Mouse (Mus musculus): ENCODE measurements around the gene Tcf21. TPM values are rescaled to one million over a fixed set of nuclear protein-coding genes. Genes with fewer than 3 reads are reported as not detected.

Tcf21 gene
- polyA plus RNA-seq (2014; fragmentation: Nextera tagmentation; extraction: Ambion mirVana): 21.9 and 25.1 TPM in 2 replicates

DNA sequence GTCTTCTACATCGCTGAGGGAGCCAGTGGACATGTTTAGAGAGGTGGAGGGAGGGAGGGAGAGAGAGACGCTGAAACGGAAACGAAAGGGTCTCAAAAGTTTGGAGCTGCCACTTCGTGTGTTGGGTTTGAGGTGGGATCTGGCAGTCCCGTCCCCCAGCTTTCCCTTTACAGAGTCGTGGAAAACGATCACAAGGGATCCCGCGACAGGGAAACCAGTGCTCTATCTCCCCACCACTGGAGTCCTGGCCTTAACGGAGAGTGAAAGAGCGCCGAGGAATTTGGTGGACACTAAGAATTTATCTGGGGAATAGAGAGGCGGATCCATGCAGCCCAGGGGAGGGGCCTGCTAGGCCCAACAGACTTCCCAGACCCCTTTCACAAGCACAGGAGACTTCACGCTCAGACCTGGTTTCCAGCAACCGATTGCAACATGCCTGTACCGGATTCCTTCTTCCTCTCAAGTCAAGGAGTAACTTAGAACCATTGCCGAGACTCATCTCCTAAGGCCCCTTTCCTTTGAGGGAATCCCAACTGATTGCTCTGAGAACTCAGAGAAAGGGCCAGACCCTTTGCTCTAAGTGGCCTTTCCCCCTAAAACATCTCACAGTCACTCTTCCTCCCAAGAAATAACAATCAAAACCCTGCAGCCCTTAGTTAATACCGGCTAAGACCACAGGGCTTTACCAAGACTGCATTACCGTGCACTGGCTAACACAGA is at the start of gene Tcf21:
Tcf21 (minus strand) TSS at position 304 of the 720 bp plus-strand sequence.
- DNase-seq (ENCODE audit: low spot score) (no peak), ATAC-seq (replicated peaks; ENCODE audit: low FRiP score) (no peak)
- H3K9me3 ChIP-seq (ENCODE audit: control insufficient read depth, low read length): no peaks in the 10 kb centered on the region
- H3K36me3 ChIP-seq (ENCODE audit: control insufficient read depth, insufficient read depth, low read length): no peaks in the 10 kb centered on the region
- H3K4me2 ChIP-seq: peak within 1 kb of the TSS; percentile 46
- peak within 1 kb of the TSS; percentile 81 for H3K27ac ChIP-seq (ENCODE audit: low read depth, low read length)
- 4% methylated on average over 20 of the region's 20 CpGs for WGBS
- peak within 1 kb of the TSS; percentile 66 for H3K9ac ChIP-seq (ENCODE audit: low read depth, low read length)
- no peaks in the 10 kb centered on the region; the same call in 1 of the 2 replicates for H3K4me1 ChIP-seq (replicated peaks; ENCODE audit: control insufficient read depth, insufficient read depth, low read length)
- peak within 1 kb of the TSS; percentile 52 for H3K4me3 ChIP-seq (ENCODE audit: low read depth, low read length)
- H3K27me3 ChIP-seq (replicated peaks; ENCODE audit: control insufficient read depth, insufficient read depth, low read length): peaks cover 73% of the 10 kb centered on the region

DNA sequence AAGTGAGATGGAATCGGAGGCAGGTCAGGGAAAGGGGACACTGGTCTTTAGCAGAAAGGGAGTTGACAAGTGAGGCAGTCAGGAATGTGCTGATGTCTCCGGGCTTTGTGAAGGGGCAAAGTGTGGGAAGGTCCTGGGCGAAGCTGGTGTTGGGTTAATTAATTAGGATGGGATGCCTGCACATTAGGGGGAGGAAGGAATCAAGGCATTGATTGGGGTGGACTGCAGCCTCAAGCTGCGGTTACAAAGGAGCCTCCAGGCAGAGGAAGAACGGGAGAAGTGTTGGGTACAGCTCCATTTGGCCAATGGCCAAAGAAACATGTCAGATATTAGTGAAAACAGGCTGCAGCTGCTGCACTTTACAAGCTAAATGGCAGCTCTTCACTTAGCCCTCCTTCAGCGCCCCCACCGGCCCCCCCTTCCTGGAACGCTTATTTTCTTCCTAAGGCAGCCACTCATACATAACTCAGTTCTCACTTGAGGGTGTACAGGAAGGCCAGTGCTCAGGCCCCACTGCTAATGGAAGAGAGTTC is 48.5 kb upstream of the Tcf21 start:
- H3K4me2 ChIP-seq: no peak overlapping the region
- DNase-seq (ENCODE audit: low spot score) (no peak), ATAC-seq (replicated peaks; ENCODE audit: low FRiP score) (no peak)
- no peaks in the 10 kb centered on the region for H3K36me3 ChIP-seq (ENCODE audit: control insufficient read depth, insufficient read depth, low read length)
- H3K27me3 ChIP-seq (replicated peaks; ENCODE audit: control insufficient read depth, insufficient read depth, low read length): no peaks in the 10 kb centered on the region
- no peak overlapping the region for H3K9ac ChIP-seq (ENCODE audit: low read depth, low read length)
- no peak overlapping the region for H3K27ac ChIP-seq (ENCODE audit: low read depth, low read length)
- no peak overlapping the region for H3K4me3 ChIP-seq (ENCODE audit: low read depth, low read length)
- 46% methylated on average over 8 of the region's 8 CpGs for WGBS
- no peaks in the 10 kb centered on the region for H3K4me1 ChIP-seq (replicated peaks; ENCODE audit: control insufficient read depth, insufficient read depth, low read length)
- no peaks in the 10 kb centered on the region for H3K9me3 ChIP-seq (ENCODE audit: control insufficient read depth, low read length)

DNA sequence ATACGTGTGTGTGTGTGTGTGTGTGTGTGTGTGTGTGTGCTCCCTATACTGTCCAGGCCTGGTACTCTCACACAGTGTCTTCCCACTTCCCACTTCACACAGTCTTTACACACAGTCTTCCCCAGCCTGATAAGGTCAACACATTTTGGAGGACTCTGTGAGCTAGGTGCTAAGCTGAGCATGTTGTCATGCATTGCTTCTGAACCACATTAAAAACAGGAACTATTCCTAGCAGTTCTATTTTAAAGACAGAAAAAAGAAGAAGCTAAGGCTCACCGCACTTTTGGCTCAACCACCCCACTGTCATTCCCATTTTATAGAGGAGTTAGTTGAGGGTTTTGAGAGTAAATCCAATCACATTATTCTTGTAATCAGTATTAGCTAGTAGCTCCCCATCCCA is 47.2 kb upstream of the Tcf21 start:
- no peaks in the 10 kb centered on the region for H3K36me3 ChIP-seq (ENCODE audit: control insufficient read depth, insufficient read depth, low read length)
- no peaks in the 10 kb centered on the region for H3K9me3 ChIP-seq (ENCODE audit: control insufficient read depth, low read length)
- H3K9ac ChIP-seq (ENCODE audit: low read depth, low read length): no peak overlapping the region
- DNase-seq (ENCODE audit: low spot score): no peak
- no peaks in the 10 kb centered on the region for H3K4me1 ChIP-seq (replicated peaks; ENCODE audit: control insufficient read depth, insufficient read depth, low read length)
- 54% methylated on average over 2 of the region's 2 CpGs for WGBS
- no peaks in the 10 kb centered on the region for H3K27me3 ChIP-seq (replicated peaks; ENCODE audit: control insufficient read depth, insufficient read depth, low read length)
- H3K27ac ChIP-seq (ENCODE audit: low read depth, low read length): no peak overlapping the region
- H3K4me2 ChIP-seq: no peak overlapping the region
- no peak overlapping the region for H3K4me3 ChIP-seq (ENCODE audit: low read depth, low read length)
- no peak for ATAC-seq (replicated peaks; ENCODE audit: low FRiP score)

DNA sequence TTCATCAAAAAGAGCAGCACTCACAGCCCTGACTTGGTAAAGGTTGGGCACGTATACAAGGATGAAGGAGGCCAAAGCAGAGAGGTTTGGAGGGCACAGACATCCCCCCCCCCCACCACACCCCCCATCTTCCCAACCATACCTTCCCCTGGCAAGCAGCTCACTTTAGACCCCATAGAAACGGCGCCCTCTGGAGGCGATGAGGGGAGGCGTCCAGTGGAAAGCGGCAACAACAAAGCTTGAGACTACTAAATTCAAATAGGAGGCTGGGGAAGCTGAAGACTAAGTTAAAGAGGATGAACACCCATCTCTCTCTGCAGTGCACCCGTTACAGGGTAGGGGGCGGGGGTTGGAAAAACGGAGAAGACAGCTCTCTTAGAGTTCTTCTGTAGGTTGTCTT is 38.1 kb upstream of the Tcf21 start:
- H3K36me3 ChIP-seq (ENCODE audit: control insufficient read depth, insufficient read depth, low read length): no peaks in the 10 kb centered on the region
- no peak overlapping the region for H3K27ac ChIP-seq (ENCODE audit: low read depth, low read length)
- no peak overlapping the region for H3K4me2 ChIP-seq
- DNase-seq (ENCODE audit: low spot score): no peak
- no peak overlapping the region for H3K4me3 ChIP-seq (ENCODE audit: low read depth, low read length)
- no peak overlapping the region for H3K9ac ChIP-seq (ENCODE audit: low read depth, low read length)
- ATAC-seq (replicated peaks; ENCODE audit: low FRiP score): no peak
- peaks cover 10% of the 10 kb centered on the region for H3K4me1 ChIP-seq (replicated peaks; ENCODE audit: control insufficient read depth, insufficient read depth, low read length)
- H3K9me3 ChIP-seq (ENCODE audit: control insufficient read depth, low read length): no peaks in the 10 kb centered on the region
- WGBS: 25% methylated on average over 9 of the region's 9 CpGs
- H3K27me3 ChIP-seq (replicated peaks; ENCODE audit: control insufficient read depth, insufficient read depth, low read length): no peaks in the 10 kb centered on the region

DNA sequence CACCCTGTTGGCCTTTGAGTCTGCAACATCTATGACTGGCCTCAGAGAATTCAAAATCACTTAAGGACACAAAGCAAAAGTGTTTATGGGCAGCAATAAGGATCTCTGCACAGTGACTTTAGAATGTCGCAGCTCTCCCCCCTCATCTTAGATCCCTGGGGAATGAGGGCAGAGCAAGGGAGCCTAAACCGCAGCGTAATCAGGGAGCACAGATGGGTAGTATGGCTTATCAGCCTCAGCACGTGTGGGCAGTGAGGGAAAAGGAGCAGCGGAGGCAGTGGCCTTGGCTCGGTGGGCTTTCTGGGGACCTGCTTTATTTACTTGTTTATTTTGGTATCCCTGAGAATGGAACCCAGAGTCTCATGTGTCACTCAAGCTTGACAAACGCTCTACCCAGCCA is 34.4 kb upstream of the Tcf21 start:
- Histone ChIP-seq H3K4me1 (replicated peaks; ENCODE audit: control insufficient read depth, insufficient read depth, low read length) (peaks cover 10% of the 10 kb centered on the region), H3K9ac (ENCODE audit: low read depth, low read length) (no peak overlapping the region), H3K27ac (ENCODE audit: low read depth, low read length) (no peak overlapping the region), H3K36me3 (ENCODE audit: control insufficient read depth, insufficient read depth, low read length) (no peaks in the 10 kb centered on the region), H3K27me3 (replicated peaks; ENCODE audit: control insufficient read depth, insufficient read depth, low read length) (no peaks in the 10 kb centered on the region), H3K4me3 (ENCODE audit: low read depth, low read length) (no peak overlapping the region), H3K4me2 (peak overlapping the region; percentile 25), H3K9me3 (ENCODE audit: control insufficient read depth, low read length) (no peaks in the 10 kb centered on the region)
- ATAC-seq (replicated peaks; ENCODE audit: low FRiP score) (peak; percentile 92), DNase-seq (ENCODE audit: low spot score) (no peak)
- 10% methylated on average over 7 of the region's 7 CpGs for WGBS

DNA sequence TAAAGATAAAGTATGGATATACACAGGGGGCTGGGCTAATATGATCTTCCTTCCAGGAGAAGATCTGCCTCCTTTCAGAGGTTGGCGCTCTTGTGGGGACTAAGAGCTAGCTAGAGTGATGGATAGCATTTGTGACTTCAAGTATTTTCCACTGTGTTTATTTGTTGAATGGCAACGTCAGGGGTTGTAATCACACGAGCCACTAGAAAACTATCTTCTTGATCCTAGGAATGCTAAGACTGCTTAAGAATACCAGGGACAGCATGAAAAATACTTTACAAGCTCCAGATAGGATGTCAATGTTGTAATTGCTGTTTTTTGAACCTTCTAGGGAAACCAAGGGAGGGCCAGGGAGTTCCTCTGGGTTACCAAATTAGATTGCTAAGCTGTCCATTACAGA is 25.4 kb upstream of the Tcf21 start:
- Histone ChIP-seq H3K4me3 (ENCODE audit: low read depth, low read length) (no peak overlapping the region), H3K4me1 (replicated peaks; ENCODE audit: control insufficient read depth, insufficient read depth, low read length) (peaks cover 4% of the 10 kb centered on the region; the same call in 1 of the 2 replicates), H3K27me3 (replicated peaks; ENCODE audit: control insufficient read depth, insufficient read depth, low read length) (peaks cover 35% of the 10 kb centered on the region), H3K9ac (ENCODE audit: low read depth, low read length) (no peak overlapping the region), H3K36me3 (ENCODE audit: control insufficient read depth, insufficient read depth, low read length) (no peaks in the 10 kb centered on the region), H3K4me2 (no peak overlapping the region), H3K27ac (ENCODE audit: low read depth, low read length) (no peak overlapping the region), H3K9me3 (ENCODE audit: control insufficient read depth, low read length) (no peaks in the 10 kb centered on the region)
- no peak for ATAC-seq (replicated peaks; ENCODE audit: low FRiP score)
- WGBS: 17% methylated on average over 3 of the region's 3 CpGs
- DNase-seq (ENCODE audit: low spot score): no peak

DNA sequence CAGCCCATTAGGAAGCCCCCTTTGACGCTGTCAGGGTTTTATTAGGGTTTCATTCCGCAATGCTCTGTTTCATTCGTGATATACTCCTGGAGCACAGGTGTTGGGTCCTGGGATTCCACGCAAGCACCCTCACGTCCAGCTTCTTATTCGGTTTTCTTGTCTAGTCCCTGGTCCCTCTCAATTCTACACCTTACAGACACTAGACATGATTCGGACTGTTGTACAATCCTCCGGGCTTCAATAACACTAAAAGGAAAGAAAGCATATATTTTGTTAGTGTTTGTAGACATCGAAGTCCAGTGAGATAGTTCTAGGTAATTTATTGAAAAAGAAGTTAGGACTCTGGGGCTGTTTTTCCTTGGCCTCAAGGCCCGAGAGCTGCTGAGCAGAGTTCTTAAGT is 24.8 kb upstream of the Tcf21 start:
- no peak overlapping the region for H3K27ac ChIP-seq (ENCODE audit: low read depth, low read length)
- no peaks in the 10 kb centered on the region for H3K9me3 ChIP-seq (ENCODE audit: control insufficient read depth, low read length)
- ATAC-seq (replicated peaks; ENCODE audit: low FRiP score): no peak
- H3K4me3 ChIP-seq (ENCODE audit: low read depth, low read length): no peak overlapping the region
- no peak overlapping the region for H3K9ac ChIP-seq (ENCODE audit: low read depth, low read length)
- H3K4me2 ChIP-seq: no peak overlapping the region
- no peak for DNase-seq (ENCODE audit: low spot score)
- H3K36me3 ChIP-seq (ENCODE audit: control insufficient read depth, insufficient read depth, low read length): no peaks in the 10 kb centered on the region
- 33% methylated on average over 10 of the region's 10 CpGs for WGBS
- peaks cover 35% of the 10 kb centered on the region for H3K27me3 ChIP-seq (replicated peaks; ENCODE audit: control insufficient read depth, insufficient read depth, low read length)
- H3K4me1 ChIP-seq (replicated peaks; ENCODE audit: control insufficient read depth, insufficient read depth, low read length): peaks cover 4% of the 10 kb centered on the region; the same call in 1 of the 2 replicates

DNA sequence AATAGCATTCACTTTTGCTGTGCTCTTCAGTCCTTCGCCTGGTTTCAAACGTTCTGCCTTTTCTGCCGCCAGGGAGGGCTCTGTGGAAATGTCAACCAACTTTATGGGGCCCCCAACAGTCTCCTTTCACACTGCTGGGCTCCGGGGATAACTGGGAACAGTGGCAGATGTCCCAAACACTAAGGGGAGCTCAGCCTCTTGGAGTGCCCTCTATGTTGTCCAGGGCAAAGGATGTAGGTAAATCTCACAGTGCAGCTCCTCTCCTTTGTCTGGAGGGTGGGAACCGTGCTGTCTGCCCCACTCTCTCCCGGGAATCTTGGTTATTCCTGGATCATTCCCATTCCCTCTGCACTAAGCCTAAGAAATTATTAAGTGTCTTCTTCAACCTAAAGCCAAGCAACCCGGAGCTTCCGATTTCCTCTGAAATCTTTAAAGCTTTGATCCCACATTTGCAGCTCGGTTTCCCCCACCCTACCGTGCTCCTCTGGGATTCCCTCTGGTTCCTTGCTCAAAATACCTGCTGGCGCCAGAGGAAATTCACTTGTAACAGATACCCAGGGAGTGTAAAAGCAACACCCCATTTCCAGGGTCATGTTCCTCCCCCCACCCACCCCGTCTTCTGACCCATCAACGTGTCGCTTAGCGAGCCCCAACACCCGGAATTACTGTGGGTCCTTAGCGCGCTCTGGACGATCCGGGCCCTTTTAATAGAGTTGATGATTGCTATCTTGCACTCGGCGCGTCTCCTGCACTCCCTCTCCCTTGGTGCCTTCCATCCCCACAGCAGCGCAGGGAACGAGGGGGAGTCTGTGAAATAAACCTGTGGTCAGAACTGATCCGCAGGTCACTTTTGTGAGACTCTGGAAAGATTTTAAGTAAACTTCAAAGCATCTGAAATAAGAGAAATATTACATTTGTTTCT is 23.7 kb upstream of the Tcf21 start:
- Histone ChIP-seq H3K4me1 (replicated peaks; ENCODE audit: control insufficient read depth, insufficient read depth, low read length) (peaks cover 4% of the 10 kb centered on the region; the same call in 1 of the 2 replicates), H3K9ac (ENCODE audit: low read depth, low read length) (no peak overlapping the region), H3K27ac (ENCODE audit: low read depth, low read length) (no peak overlapping the region), H3K4me3 (ENCODE audit: low read depth, low read length) (no peak overlapping the region), H3K9me3 (ENCODE audit: control insufficient read depth, low read length) (no peaks in the 10 kb centered on the region), H3K27me3 (replicated peaks; ENCODE audit: control insufficient read depth, insufficient read depth, low read length) (peaks cover 35% of the 10 kb centered on the region), H3K36me3 (ENCODE audit: control insufficient read depth, insufficient read depth, low read length) (no peaks in the 10 kb centered on the region), H3K4me2 (peak overlapping the region; percentile 41)
- ATAC-seq (replicated peaks; ENCODE audit: low FRiP score): no peak
- no peak for DNase-seq (ENCODE audit: low spot score)
- WGBS: 3% methylated on average over 26 of the region's 26 CpGs

Measured in liver, embryonic 11.5 days (tissue).